Mouse (Mus musculus): ENCODE data around the gene Hopx. TPM values are rescaled to one million over a fixed set of nuclear protein-coding genes. Genes with fewer than 3 reads are reported as not detected.

Hopx gene
- polyA plus RNA-seq (2014; fragmentation: Nextera tagmentation; extraction: Ambion mirVana), result 1.6 and 2.8 TPM in 2 replicates

- ATAC-seq (ENCODE audit: low read depth), result peak; percentile 42; the same call in 1 of the 2 replicates
- no peaks in the 10 kb centered on the region for H3K27me3 ChIP-seq (replicated peaks; ENCODE audit: control insufficient read depth, insufficient read depth, low read length)
- no peaks in the 10 kb centered on the region for H3K36me3 ChIP-seq (ENCODE audit: control insufficient read depth, insufficient read depth, low read length)
- 47% methylated on average over 33 of the region's 33 CpGs for WGBS
- H3K4me2 ChIP-seq (ENCODE audit: low read depth, low read length), result peak within 1 kb of the TSS; percentile 38
- H3K4me3 ChIP-seq (ENCODE audit: low read depth, low read length), result no peak within 1 kb of the TSS
- peaks cover 8% of the 10 kb centered on the region for H3K4me1 ChIP-seq (ENCODE audit: control insufficient read depth, insufficient read depth, low read length)
- H3K27ac ChIP-seq (replicated peaks; ENCODE audit: low read depth, low read length), result 0 out of 2 replicates have a peak within 1 kb of the TSS, but pooled peaks have one; percentile 33
- peak; percentile 59 for DNase-seq (ENCODE audit: low spot score)
- H3K9me3 ChIP-seq (ENCODE audit: control insufficient read depth, low read length), result no peaks in the 10 kb centered on the region
- 0 out of 2 replicates have a peak within 1 kb of the TSS, but pooled peaks have one; percentile 14 for H3K9ac ChIP-seq (ENCODE audit: low read depth, low read length)
These were observed at the start of gene Hopx for GRCm38 (mm10) chr5:77114817-77115731. TSS of gene Hopx (minus strand) at chr5:77115121.

GRCm38 (mm10) chr5:77163597-77163996 is 48.7 kb upstream of the Hopx start:
- Histone ChIP-seq H3K27me3 (replicated peaks; ENCODE audit: control insufficient read depth, insufficient read depth, low read length) (no peaks in the 10 kb centered on the region), H3K4me1 (ENCODE audit: control insufficient read depth, insufficient read depth, low read length) (no peaks in the 10 kb centered on the region), H3K9me3 (ENCODE audit: control insufficient read depth, low read length) (no peaks in the 10 kb centered on the region), H3K27ac (replicated peaks; ENCODE audit: low read depth, low read length) (no peak overlapping the region), H3K4me3 (ENCODE audit: low read depth, low read length) (no peak overlapping the region), H3K4me2 (ENCODE audit: low read depth, low read length) (no peak overlapping the region), H3K9ac (ENCODE audit: low read depth, low read length) (no peak overlapping the region), H3K36me3 (ENCODE audit: control insufficient read depth, insufficient read depth, low read length) (no peaks in the 10 kb centered on the region)
- WGBS, result 86% methylated on average over 7 of the region's 7 CpGs
- ATAC-seq (ENCODE audit: low read depth), result no peak
- no peak for DNase-seq (ENCODE audit: low spot score)

- ATAC-seq (ENCODE audit: low read depth), result no peak
- whole genome bisulfite sequencing, result 93% methylated on average over 3 of the region's 3 CpGs
These were observed 47.6 kb upstream of the Hopx start for GRCm38 (mm10) chr5:77162566-77162965.

GRCm38 (mm10) chr5:77157777-77158540 is 43.0 kb upstream of the Hopx start:
- no peaks in the 10 kb centered on the region for H3K36me3 ChIP-seq (ENCODE audit: control insufficient read depth, insufficient read depth, low read length)
- WGBS, result 28% methylated on average over 14 of the region's 14 CpGs
- ATAC-seq (ENCODE audit: low read depth) (peak; percentile 64; the same call in 1 of the 2 replicates), DNase-seq (ENCODE audit: low spot score) (no peak)
- no peak overlapping the region for H3K9ac ChIP-seq (ENCODE audit: low read depth, low read length)
- H3K27me3 ChIP-seq (replicated peaks; ENCODE audit: control insufficient read depth, insufficient read depth, low read length), result no peaks in the 10 kb centered on the region
- no peaks in the 10 kb centered on the region for H3K9me3 ChIP-seq (ENCODE audit: control insufficient read depth, low read length)
- H3K27ac ChIP-seq (replicated peaks; ENCODE audit: low read depth, low read length), result no peak overlapping the region; the same call in 1 of the 2 replicates
- H3K4me3 ChIP-seq (ENCODE audit: low read depth, low read length), result no peak overlapping the region
- H3K4me1 ChIP-seq (ENCODE audit: control insufficient read depth, insufficient read depth, low read length), result peaks cover 7% of the 10 kb centered on the region; the same call in 1 of the 2 replicates
- H3K4me2 ChIP-seq (ENCODE audit: low read depth, low read length), result no peak overlapping the region

More at GRCm38 (mm10) chr5:77162566-77162965, 47.6 kb upstream of the Hopx start:
- H3K27me3 ChIP-seq (replicated peaks; ENCODE audit: control insufficient read depth, insufficient read depth, low read length), result no peaks in the 10 kb centered on the region
- H3K9me3 ChIP-seq (ENCODE audit: control insufficient read depth, low read length), result no peaks in the 10 kb centered on the region
- no peak overlapping the region for H3K27ac ChIP-seq (replicated peaks; ENCODE audit: low read depth, low read length)
- no peak overlapping the region for H3K4me3 ChIP-seq (ENCODE audit: low read depth, low read length)
- no peak for DNase-seq (ENCODE audit: low spot score)
- H3K4me1 ChIP-seq (ENCODE audit: control insufficient read depth, insufficient read depth, low read length), result peaks cover 7% of the 10 kb centered on the region; the same call in 1 of the 2 replicates
- H3K9ac ChIP-seq (ENCODE audit: low read depth, low read length), result no peak overlapping the region
- no peaks in the 10 kb centered on the region for H3K36me3 ChIP-seq (ENCODE audit: control insufficient read depth, insufficient read depth, low read length)
- H3K4me2 ChIP-seq (ENCODE audit: low read depth, low read length), result no peak overlapping the region

GRCm38 (mm10) chr5:77156938-77157337 is 42.0 kb upstream of the Hopx start:
- ATAC-seq (ENCODE audit: low read depth), result peak; percentile 70; the same call in 1 of the 2 replicates
- H3K4me2 ChIP-seq (ENCODE audit: low read depth, low read length), result no peak overlapping the region
- peak; percentile 72 for DNase-seq (ENCODE audit: low spot score)
- H3K36me3 ChIP-seq (ENCODE audit: control insufficient read depth, insufficient read depth, low read length), result no peaks in the 10 kb centered on the region
- H3K9me3 ChIP-seq (ENCODE audit: control insufficient read depth, low read length), result no peaks in the 10 kb centered on the region
- H3K4me3 ChIP-seq (ENCODE audit: low read depth, low read length), result no peak overlapping the region
- 42% methylated on average over 5 of the region's 5 CpGs for WGBS
- no peak overlapping the region for H3K27ac ChIP-seq (replicated peaks; ENCODE audit: low read depth, low read length)
- no peaks in the 10 kb centered on the region for H3K27me3 ChIP-seq (replicated peaks; ENCODE audit: control insufficient read depth, insufficient read depth, low read length)
- H3K9ac ChIP-seq (ENCODE audit: low read depth, low read length), result no peak overlapping the region
- peaks cover 7% of the 10 kb centered on the region; the same call in 1 of the 2 replicates for H3K4me1 ChIP-seq (ENCODE audit: control insufficient read depth, insufficient read depth, low read length)

- Histone ChIP-seq H3K27ac (replicated peaks; ENCODE audit: low read depth, low read length) (no peak overlapping the region), H3K4me1 (ENCODE audit: control insufficient read depth, insufficient read depth, low read length) (peaks cover 7% of the 10 kb centered on the region; the same call in 1 of the 2 replicates), H3K4me3 (ENCODE audit: low read depth, low read length) (no peak overlapping the region), H3K9me3 (ENCODE audit: control insufficient read depth, low read length) (no peaks in the 10 kb centered on the region), H3K9ac (ENCODE audit: low read depth, low read length) (no peak overlapping the region), H3K4me2 (ENCODE audit: low read depth, low read length) (no peak overlapping the region), H3K36me3 (ENCODE audit: control insufficient read depth, insufficient read depth, low read length) (no peaks in the 10 kb centered on the region), H3K27me3 (replicated peaks; ENCODE audit: control insufficient read depth, insufficient read depth, low read length) (no peaks in the 10 kb centered on the region)
- 82% methylated on average over 12 of the region's 12 CpGs for WGBS
- DNase-seq (ENCODE audit: low spot score), result no peak
- ATAC-seq (ENCODE audit: low read depth), result no peak
These were observed 40.6 kb upstream of the Hopx start for GRCm38 (mm10) chr5:77155526-77155925.

GRCm38 (mm10) chr5:77154812-77155211 is 39.9 kb upstream of the Hopx start:
- H3K27me3 ChIP-seq (replicated peaks; ENCODE audit: control insufficient read depth, insufficient read depth, low read length), result no peaks in the 10 kb centered on the region
- no peak overlapping the region for H3K4me2 ChIP-seq (ENCODE audit: low read depth, low read length)
- no peak overlapping the region for H3K27ac ChIP-seq (replicated peaks; ENCODE audit: low read depth, low read length)
- H3K9me3 ChIP-seq (ENCODE audit: control insufficient read depth, low read length), result no peaks in the 10 kb centered on the region
- no peak for ATAC-seq (ENCODE audit: low read depth)
- H3K9ac ChIP-seq (ENCODE audit: low read depth, low read length), result no peak overlapping the region
- no peak for DNase-seq (ENCODE audit: low spot score)
- 71% methylated on average over 5 of the region's 5 CpGs for WGBS
- peaks cover 7% of the 10 kb centered on the region; the same call in 1 of the 2 replicates for H3K4me1 ChIP-seq (ENCODE audit: control insufficient read depth, insufficient read depth, low read length)
- no peak overlapping the region for H3K4me3 ChIP-seq (ENCODE audit: low read depth, low read length)
- no peaks in the 10 kb centered on the region for H3K36me3 ChIP-seq (ENCODE audit: control insufficient read depth, insufficient read depth, low read length)

GRCm38 (mm10) chr5:77151738-77152137 is 36.8 kb upstream of the Hopx start:
- DNase-seq (ENCODE audit: low spot score) (no peak), ATAC-seq (ENCODE audit: low read depth) (no peak)
- Histone ChIP-seq H3K4me2 (ENCODE audit: low read depth, low read length) (no peak overlapping the region), H3K36me3 (ENCODE audit: control insufficient read depth, insufficient read depth, low read length) (no peaks in the 10 kb centered on the region), H3K4me3 (ENCODE audit: low read depth, low read length) (no peak overlapping the region), H3K9ac (ENCODE audit: low read depth, low read length) (no peak overlapping the region), H3K27ac (replicated peaks; ENCODE audit: low read depth, low read length) (no peak overlapping the region), H3K9me3 (ENCODE audit: control insufficient read depth, low read length) (no peaks in the 10 kb centered on the region), H3K27me3 (replicated peaks; ENCODE audit: control insufficient read depth, insufficient read depth, low read length) (no peaks in the 10 kb centered on the region), H3K4me1 (ENCODE audit: control insufficient read depth, insufficient read depth, low read length) (no peaks in the 10 kb centered on the region)
- 85% methylated on average over 3 of the region's 3 CpGs for WGBS
